Mouse (Mus musculus): ENCODE data around the gene Mmp2.

DNA sequence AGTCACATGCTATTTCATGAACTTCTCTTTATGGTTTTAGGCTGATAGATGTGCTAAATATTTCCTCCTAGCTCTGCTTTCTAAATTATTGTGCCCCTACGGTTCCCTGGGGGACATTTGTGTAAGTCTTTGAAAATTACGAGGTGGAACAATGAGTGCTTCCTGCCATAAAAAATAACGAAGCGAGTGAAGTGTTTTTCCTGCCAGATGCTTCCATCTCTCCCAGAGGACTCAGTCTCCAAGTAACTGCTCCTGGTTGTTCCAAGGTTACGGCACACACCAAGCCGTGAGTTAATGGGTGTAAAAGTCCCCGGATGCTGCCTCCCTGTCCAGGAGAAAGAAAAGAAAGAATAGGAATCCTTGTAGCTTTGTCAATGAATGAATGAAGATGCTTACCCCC is 43.2 kb downstream of the Mmp2 start:
- TF ChIP-seq CTCF (IDR thresholded peaks at IDR 0.05; ENCODE audit: borderline replicate concordance, insufficient read depth, low read length) = no peak
- TF ChIP-seq POLR2A (IDR thresholded peaks at IDR 0.05; ENCODE audit: low read depth, low read length) = no peak
